Mouse (Mus musculus) embryonic facial prominence, embryonic 12.5 days (tissue): ENCODE data around the gene Rbms3. TPM values are rescaled to one million over a fixed set of nuclear protein-coding genes. Genes with fewer than 3 reads are reported as not detected.

Source experiments
- ATAC-seq: fragments of 200-750 bp; cut with Nextera tagmentation; 2 replicates; pipeline ENCODE4 v1.8.0; 2017; ENCODE audit not compliant: insufficient number of reproducible peaks, insufficient read depth, low FRiP score, low TSS enrichment
- H3K27ac ChIP-seq: fragments of 300-500 bp; sonication (generic); 2 replicates; pipeline ENCODE4 v1.5.1; 2016; ENCODE audit warnings: mild to moderate bottlenecking
- H3K27me3 ChIP-seq: fragments of 300-500 bp; sonication (generic); 2 replicates; pipeline ENCODE4 v1.6.1; 2016; ENCODE audit warnings: mild to moderate bottlenecking, moderate library complexity
- H3K36me3 ChIP-seq: fragments of 300-500 bp; sonication (generic); 2 replicates; pipeline ENCODE4 v1.6.1; 2016; ENCODE audit warnings: mild to moderate bottlenecking
- H3K4me1 ChIP-seq: fragments of 300-500 bp; sonication (generic); 2 replicates; pipeline ENCODE4 v1.6.1; 2016
- H3K4me2 ChIP-seq: fragments of 300-500 bp; sonication (generic); replicated peaks from 2 replicates; pipeline ENCODE4 v1.6.1; 2016; ENCODE audit warnings: mild to moderate bottlenecking, moderate library complexity
- H3K4me3 ChIP-seq: fragments of 300-500 bp; sonication (generic); 2 replicates; pipeline ENCODE4 v1.5.1; 2016; ENCODE audit warnings: mild to moderate bottlenecking
- H3K9ac ChIP-seq: fragments of 300-500 bp; sonication (generic); 2 replicates; pipeline ENCODE4 v1.6.1; 2016; ENCODE audit warnings: mild to moderate bottlenecking, moderate library complexity
- H3K9me3 ChIP-seq: fragments of 300-500 bp; sonication (generic); 2 replicates; pipeline ENCODE4 v1.6.1; 2016; ENCODE audit warnings: mild to moderate bottlenecking, moderate library complexity
- WGBS: fragments of 180-500 bp; shearing (Covaris S2); methylation state at CpG from one replicate; pipeline ENCODE4 v1.1.7; 2016; 5-methylcytosine and 5-hydroxymethylcytosine counted together
- polyA plus RNA-seq: library from polyadenylated mRNA; unstranded; fragments of >200 nt; fragmentation: Nextera tagmentation; extraction: Ambion mirVana; gene quantifications from 2 replicates; pipeline ENCODE4 v1.2.1, GENCODE M21; 2016

Gene Rbms3
- polyA plus RNA-seq, 1 experiment from 2014 or later = 94.1 TPM

- WGBS = 89% methylated on average over 13 of the region's 13 CpGs
- Histone ChIP-seq H3K4me3 (no peak overlapping the region), H3K4me1 (no peaks in the 10 kb centered on the region), H3K36me3 (no peaks in the 10 kb centered on the region), H3K27ac (no peak overlapping the region), H3K4me2 (no peak overlapping the region), H3K27me3 (no peaks in the 10 kb centered on the region), H3K9ac (no peak overlapping the region), H3K9me3 (no peaks in the 10 kb centered on the region)
- no peak for ATAC-seq
Measured at GRCm38 (mm10) chr9:117476753-117477152, 153.0 kb downstream of the Rbms3 start.

GRCm38 (mm10) chr9:117452816-117453215 is 176.9 kb downstream of the Rbms3 start:
- Histone ChIP-seq H3K9me3 (no peaks in the 10 kb centered on the region), H3K4me2 (no peak overlapping the region), H3K4me1 (0 out of 2 replicates have a peak, but pooled peaks cover 4% of the 10 kb centered on the region), H3K9ac (no peak overlapping the region), H3K27me3 (no peaks in the 10 kb centered on the region), H3K4me3 (no peak overlapping the region), H3K36me3 (no peaks in the 10 kb centered on the region), H3K27ac (no peak overlapping the region)
- 71% methylated on average over 10 of the region's 10 CpGs for WGBS
- ATAC-seq = no peak

GRCm38 (mm10) chr9:117442611-117443010 is 187.1 kb downstream of the Rbms3 start:
- H3K36me3 ChIP-seq = no peaks in the 10 kb centered on the region
- no peak overlapping the region for H3K4me2 ChIP-seq
- 0 out of 2 replicates have a peak overlapping the region, but pooled peaks have one; percentile 24 for H3K27ac ChIP-seq
- no peaks in the 10 kb centered on the region for H3K27me3 ChIP-seq
- ATAC-seq = 0 out of 2 replicates have a peak, but pooled peaks have one; percentile 60
- H3K4me1 ChIP-seq = peaks cover 3% of the 10 kb centered on the region; the same call in 1 of the 2 replicates
- WGBS = 49% methylated on average over 7 of the region's 7 CpGs
- H3K4me3 ChIP-seq = no peak overlapping the region
- H3K9me3 ChIP-seq = no peaks in the 10 kb centered on the region
- H3K9ac ChIP-seq = no peak overlapping the region

DNA sequence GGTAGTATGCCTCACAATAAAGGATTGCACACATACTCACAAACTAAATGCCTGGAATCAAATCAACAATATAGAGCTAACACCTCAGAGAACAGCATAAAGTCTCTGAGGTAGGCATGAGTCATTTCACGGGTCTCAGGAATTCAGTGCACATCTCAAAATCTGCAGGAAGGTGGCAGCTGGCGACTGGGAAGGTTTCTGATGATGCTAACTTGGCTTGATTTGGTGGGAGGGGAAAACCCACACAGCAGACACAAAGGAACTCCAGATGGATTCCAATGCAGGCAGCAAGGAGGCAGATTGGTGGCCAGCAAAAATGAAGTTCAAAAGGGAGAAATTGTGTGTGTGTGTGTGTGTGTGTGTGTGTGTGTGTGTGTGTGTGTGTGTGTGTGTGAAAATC is 193.9 kb downstream of the Rbms3 start:
- no peak overlapping the region for H3K9ac ChIP-seq
- no peaks in the 10 kb centered on the region for H3K36me3 ChIP-seq
- H3K4me2 ChIP-seq = no peak overlapping the region
- ATAC-seq = no peak
- H3K4me1 ChIP-seq = no peaks in the 10 kb centered on the region
- no peak overlapping the region for H3K4me3 ChIP-seq
- no peaks in the 10 kb centered on the region for H3K9me3 ChIP-seq
- no peak overlapping the region for H3K27ac ChIP-seq
- no peaks in the 10 kb centered on the region for H3K27me3 ChIP-seq
- 55% methylated on average over 2 of the region's 2 CpGs for WGBS

DNA sequence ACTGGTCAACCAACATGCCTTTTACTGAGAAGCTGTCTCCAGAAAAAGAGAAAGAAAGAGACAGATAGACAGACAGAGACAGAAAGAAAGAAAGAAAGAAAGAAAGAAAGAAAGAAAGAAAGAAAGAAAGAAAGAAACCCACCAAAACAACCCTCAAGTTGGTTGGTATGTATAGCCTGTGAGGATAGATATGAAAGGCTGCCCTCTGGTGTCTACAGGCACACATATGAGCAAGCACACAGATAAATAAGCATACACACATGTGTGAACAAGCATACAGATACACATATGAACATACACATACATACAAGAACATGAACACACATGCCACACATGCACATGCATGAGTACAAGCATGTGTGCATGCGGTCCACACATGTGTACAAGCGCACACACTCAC is 199.0 kb downstream of the Rbms3 start:
- Histone ChIP-seq H3K9ac (no peak overlapping the region), H3K27me3 (no peaks in the 10 kb centered on the region), H3K36me3 (no peaks in the 10 kb centered on the region), H3K4me2 (no peak overlapping the region), H3K4me1 (no peaks in the 10 kb centered on the region), H3K27ac (no peak overlapping the region), H3K4me3 (no peak overlapping the region), H3K9me3 (no peaks in the 10 kb centered on the region)
- WGBS = 92% methylated on average over 2 of the region's 2 CpGs
- no peak for ATAC-seq

GRCm38 (mm10) chr9:117429217-117430105 is 200.3 kb downstream of the Rbms3 start:
- H3K36me3 ChIP-seq = no peaks in the 10 kb centered on the region
- H3K9ac ChIP-seq = no peak overlapping the region
- 82% methylated on average over 7 of the region's 7 CpGs for WGBS
- H3K4me2 ChIP-seq = no peak overlapping the region
- no peaks in the 10 kb centered on the region for H3K4me1 ChIP-seq
- H3K27me3 ChIP-seq = no peaks in the 10 kb centered on the region
- no peak for ATAC-seq
- no peak overlapping the region for H3K27ac ChIP-seq
- H3K4me3 ChIP-seq = no peak overlapping the region
- no peaks in the 10 kb centered on the region for H3K9me3 ChIP-seq

DNA sequence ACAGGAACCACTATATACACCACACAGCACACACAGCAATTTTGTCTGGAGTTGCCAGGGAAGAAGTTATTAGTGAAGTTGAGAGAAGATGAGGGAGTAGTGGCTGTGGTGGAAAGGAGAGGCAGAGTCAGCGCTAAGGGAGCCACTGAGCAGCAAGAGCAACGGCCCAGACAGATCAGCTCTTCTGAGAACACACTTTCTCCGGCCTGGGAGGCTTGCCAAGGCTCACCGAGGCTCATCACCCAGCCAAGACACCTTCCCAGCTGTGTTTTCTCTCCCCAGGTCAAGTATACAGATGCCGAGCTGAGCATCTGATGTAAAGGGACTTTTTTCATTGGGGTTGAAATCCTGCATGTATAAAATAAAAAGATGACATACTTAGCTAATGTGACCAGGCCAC is 206.5 kb downstream of the Rbms3 start:
- 78% methylated on average over 5 of the region's 5 CpGs for WGBS

GRCm38 (mm10) chr9:117419874-117420485 is 209.7 kb downstream of the Rbms3 start:
- no peak for ATAC-seq
- WGBS = 77% methylated on average over 8 of the region's 8 CpGs
- Histone ChIP-seq H3K4me2 (no peak overlapping the region), H3K9ac (no peak overlapping the region), H3K36me3 (no peaks in the 10 kb centered on the region), H3K4me1 (no peaks in the 10 kb centered on the region), H3K27ac (no peak overlapping the region), H3K27me3 (no peaks in the 10 kb centered on the region), H3K4me3 (no peak overlapping the region), H3K9me3 (no peaks in the 10 kb centered on the region)

More for the DNA sequence above, 206.5 kb downstream of the Rbms3 start:
- no peak for ATAC-seq
- Histone ChIP-seq H3K27ac (no peak overlapping the region), H3K9me3 (no peaks in the 10 kb centered on the region), H3K4me1 (no peaks in the 10 kb centered on the region), H3K27me3 (no peaks in the 10 kb centered on the region), H3K4me2 (no peak overlapping the region), H3K9ac (no peak overlapping the region), H3K4me3 (no peak overlapping the region), H3K36me3 (no peaks in the 10 kb centered on the region)

- Histone ChIP-seq H3K9me3 (no peaks in the 10 kb centered on the region), H3K4me2 (no peak overlapping the region), H3K27me3 (no peaks in the 10 kb centered on the region), H3K4me1 (no peaks in the 10 kb centered on the region), H3K4me3 (no peak overlapping the region), H3K36me3 (no peaks in the 10 kb centered on the region), H3K9ac (no peak overlapping the region), H3K27ac (no peak overlapping the region)
- ATAC-seq = no peak
- WGBS = 42% methylated on average over 3 of the region's 3 CpGs
Measured at GRCm38 (mm10) chr9:117413181-117413580, 216.5 kb downstream of the Rbms3 start.

GRCm38 (mm10) chr9:117412584-117412983 is 217.1 kb downstream of the Rbms3 start:
- H3K4me3 ChIP-seq = no peak overlapping the region
- no peak overlapping the region for H3K9ac ChIP-seq
- H3K9me3 ChIP-seq = no peaks in the 10 kb centered on the region
- no peaks in the 10 kb centered on the region for H3K27me3 ChIP-seq
- no peaks in the 10 kb centered on the region for H3K4me1 ChIP-seq
- no peak for ATAC-seq
- 63% methylated on average over 2 of the region's 2 CpGs for WGBS
- no peak overlapping the region for H3K27ac ChIP-seq
- no peaks in the 10 kb centered on the region for H3K36me3 ChIP-seq
- H3K4me2 ChIP-seq = no peak overlapping the region

GRCm38 (mm10) chr9:117404621-117405020 is 225.1 kb downstream of the Rbms3 start:
- 0 out of 2 replicates have a peak, but pooled peaks cover 8% of the 10 kb centered on the region for H3K4me1 ChIP-seq
- H3K4me2 ChIP-seq = no peak overlapping the region
- H3K36me3 ChIP-seq = no peaks in the 10 kb centered on the region
- no peak overlapping the region for H3K4me3 ChIP-seq
- no peak for ATAC-seq
- 62% methylated on average over 4 of the region's 4 CpGs for WGBS
- H3K27me3 ChIP-seq = no peaks in the 10 kb centered on the region
- H3K9me3 ChIP-seq = no peaks in the 10 kb centered on the region
- no peak overlapping the region for H3K9ac ChIP-seq
- no peak overlapping the region for H3K27ac ChIP-seq

- Histone ChIP-seq H3K36me3 (no peaks in the 10 kb centered on the region), H3K4me3 (no peak overlapping the region), H3K27me3 (no peaks in the 10 kb centered on the region), H3K27ac (no peak overlapping the region), H3K9ac (no peak overlapping the region), H3K4me2 (no peak overlapping the region), H3K9me3 (no peaks in the 10 kb centered on the region), H3K4me1 (0 out of 2 replicates have a peak, but pooled peaks cover 8% of the 10 kb centered on the region)
- ATAC-seq = no peak
- WGBS = 32% methylated on average over 7 of the region's 7 CpGs
Measured at GRCm38 (mm10) chr9:117400262-117400671, 229.4 kb downstream of the Rbms3 start.
